Mouse (Mus musculus) lung, embryonic 16.5 days (tissue): ENCODE results near the gene Ehbp1l1. TPM values are rescaled to one million over a fixed set of nuclear protein-coding genes. Genes with fewer than 3 reads are reported as not detected.

Experiments used
- ATAC-seq: fragments of 200-750 bp; cut with Nextera tagmentation; 2 replicates; pipeline ENCODE4 v1.8.0; 2017; ENCODE audit warnings: low read depth, mild to moderate bottlenecking, moderate library complexity
- H3K27ac ChIP-seq: fragments of 300-500 bp; sonication (generic); 2 replicates; pipeline ENCODE4 v1.5.1; 2014; ENCODE audit warnings: mild to moderate bottlenecking, control low read depth, low read length
- H3K27me3 ChIP-seq: fragments of 300-500 bp; sonication (generic); 2 replicates; pipeline ENCODE4 v1.6.1; 2014; ENCODE audit warnings: low read depth, low read length, mixed read lengths; ENCODE audit not compliant: control insufficient read depth, insufficient read depth
- H3K36me3 ChIP-seq: fragments of 300-500 bp; sonication (generic); 2 replicates; pipeline ENCODE4 v1.6.1; 2014; ENCODE audit warnings: low read length; ENCODE audit not compliant: control insufficient read depth, insufficient read depth
- H3K4me1 ChIP-seq: fragments of 300-500 bp; sonication (generic); replicated peaks from 2 replicates; pipeline ENCODE4 v1.6.1; 2014; ENCODE audit warnings: low read length, mixed read lengths; ENCODE audit not compliant: control insufficient read depth, insufficient read depth
- H3K4me2 ChIP-seq: fragments of 300-500 bp; sonication (generic); 2 replicates; pipeline ENCODE4 v1.6.1; 2014; ENCODE audit warnings: low read depth, low read length, control low read depth
- H3K4me3 ChIP-seq: fragments of 300-500 bp; sonication (generic); 2 replicates; pipeline ENCODE4 v1.5.1; 2014; ENCODE audit warnings: mild to moderate bottlenecking, low read length, control low read depth
- H3K9ac ChIP-seq: fragments of 300-500 bp; sonication (generic); 2 replicates; pipeline ENCODE4 v1.6.1; 2014; ENCODE audit warnings: low read length, control low read depth
- H3K9me3 ChIP-seq: fragments of 300-500 bp; sonication (generic); 2 replicates; pipeline ENCODE4 v1.6.1; 2016; ENCODE audit warnings: low read length; ENCODE audit not compliant: control insufficient read depth
- WGBS: fragments of 180-500 bp; shearing (Covaris S2); extraction: QIAGEN DNeasy Blood & Tissue Kit; methylation state at CpG from one replicate; pipeline ENCODE4 v1.1.7; 2014; 5-methylcytosine and 5-hydroxymethylcytosine counted together
- polyA plus RNA-seq: library from polyadenylated mRNA; unstranded; fragments of >200 nt; fragmentation: Nextera tagmentation; extraction: Ambion mirVana; gene quantifications from 2 replicates; pipeline ENCODE4 v1.2.1, GENCODE M21; 2015

Gene Ehbp1l1
- polyA plus RNA-seq = 25.3 and 25.9 TPM in 2 replicates

- 7% methylated on average over 48 of the region's 49 CpGs for WGBS
- peak within 1 kb of the TSS; percentile 79 for H3K9ac ChIP-seq
- no peaks in the 10 kb centered on the region for H3K9me3 ChIP-seq
- peak within 1 kb of the TSS; percentile 94 for H3K4me2 ChIP-seq
- peaks cover 10% of the 10 kb centered on the region for H3K36me3 ChIP-seq
- H3K27ac ChIP-seq = peak within 1 kb of the TSS; percentile 81
- H3K4me3 ChIP-seq = peak within 1 kb of the TSS; percentile 87
- no peaks in the 10 kb centered on the region for H3K27me3 ChIP-seq
- peaks cover 53% of the 10 kb centered on the region for H3K4me1 ChIP-seq
- ATAC-seq = peak; percentile 64; the same call in 1 of the 2 replicates
Measured at GRCm38 (mm10) chr19:5725767-5726515, at the start of gene Ehbp1l1. Gene Ehbp1l1, minus strand, starts transcription at chr19:5726317.

- Histone ChIP-seq H3K4me1 (peaks cover 11% of the 10 kb centered on the region), H3K4me2 (peak within 1 kb of the TSS; percentile 95), H3K36me3 (peaks cover 16% of the 10 kb centered on the region), H3K27ac (peak within 1 kb of the TSS; percentile 73), H3K27me3 (no peaks in the 10 kb centered on the region), H3K9ac (peak within 1 kb of the TSS; percentile 77), H3K9me3 (no peaks in the 10 kb centered on the region), H3K4me3 (peak within 1 kb of the TSS; percentile 60)
- ATAC-seq = peak; percentile 98
- under 1% methylated on average over 64 of the region's 64 CpGs for WGBS
Measured at GRCm38 (mm10) chr19:5770925-5771860, 45.1 kb upstream of the Ehbp1l1 start, which contains the start of gene Scyl1. Gene Scyl1, minus strand, starts transcription at chr19:5771419.

GRCm38 (mm10) chr19:5770311-5770710 is 44.2 kb upstream of the Ehbp1l1 start:
- Histone ChIP-seq H3K9me3 (no peaks in the 10 kb centered on the region), H3K27ac (peak overlapping the region; percentile 73), H3K4me3 (peak overlapping the region; percentile 60), H3K9ac (peak overlapping the region; percentile 77), H3K27me3 (no peaks in the 10 kb centered on the region), H3K4me2 (peak overlapping the region; percentile 95), H3K36me3 (peaks cover 24% of the 10 kb centered on the region), H3K4me1 (peaks cover 11% of the 10 kb centered on the region)
- no peak for ATAC-seq
- 27% methylated on average over 9 of the region's 9 CpGs for WGBS

- 92% methylated on average over 4 of the region's 4 CpGs for WGBS
- Histone ChIP-seq H3K9me3 (no peaks in the 10 kb centered on the region), H3K27me3 (no peaks in the 10 kb centered on the region), H3K36me3 (peaks cover 42% of the 10 kb centered on the region), H3K4me2 (no peak overlapping the region), H3K9ac (no peak overlapping the region), H3K4me3 (no peak overlapping the region), H3K27ac (no peak overlapping the region), H3K4me1 (peaks cover 11% of the 10 kb centered on the region)
- ATAC-seq = no peak
Measured at GRCm38 (mm10) chr19:5767271-5767670, 41.2 kb upstream of the Ehbp1l1 start.

GRCm38 (mm10) chr19:5763163-5763562 is 37.0 kb upstream of the Ehbp1l1 start:
- peaks cover 65% of the 10 kb centered on the region for H3K36me3 ChIP-seq
- no peak overlapping the region for H3K4me2 ChIP-seq
- no peaks in the 10 kb centered on the region for H3K4me1 ChIP-seq
- no peaks in the 10 kb centered on the region for H3K9me3 ChIP-seq
- 0 out of 2 replicates have a peak, but pooled peaks have one; percentile 10 for ATAC-seq
- WGBS = 86% methylated on average over 6 of the region's 6 CpGs
- no peaks in the 10 kb centered on the region for H3K27me3 ChIP-seq
- H3K4me3 ChIP-seq = no peak overlapping the region
- no peak overlapping the region for H3K9ac ChIP-seq
- no peak overlapping the region for H3K27ac ChIP-seq

GRCm38 (mm10) chr19:5758878-5759403 is 32.8 kb upstream of the Ehbp1l1 start:
- H3K9me3 ChIP-seq = no peaks in the 10 kb centered on the region
- peaks cover 43% of the 10 kb centered on the region for H3K36me3 ChIP-seq
- peaks cover 7% of the 10 kb centered on the region for H3K4me1 ChIP-seq
- H3K27ac ChIP-seq = no peak overlapping the region
- H3K27me3 ChIP-seq = peaks cover 5% of the 10 kb centered on the region; the same call in 1 of the 2 replicates
- H3K9ac ChIP-seq = no peak overlapping the region
- no peak overlapping the region for H3K4me3 ChIP-seq
- ATAC-seq = no peak
- H3K4me2 ChIP-seq = no peak overlapping the region
- 88% methylated on average over 14 of the region's 14 CpGs for WGBS

- H3K27ac ChIP-seq = no peak overlapping the region
- H3K4me2 ChIP-seq = peak overlapping the region; percentile 8; the same call in 1 of the 2 replicates
- peaks cover 46% of the 10 kb centered on the region for H3K36me3 ChIP-seq
- peaks cover 5% of the 10 kb centered on the region; the same call in 1 of the 2 replicates for H3K27me3 ChIP-seq
- ATAC-seq = peak; percentile 44
- H3K9ac ChIP-seq = peak overlapping the region; percentile 47; the same call in 1 of the 2 replicates
- peak overlapping the region; percentile 10; the same call in 1 of the 2 replicates for H3K4me3 ChIP-seq
- peaks cover 7% of the 10 kb centered on the region for H3K4me1 ChIP-seq
- 25% methylated on average over 35 of the region's 36 CpGs for WGBS
- H3K9me3 ChIP-seq = no peaks in the 10 kb centered on the region
Measured at GRCm38 (mm10) chr19:5756991-5757636, 31.0 kb upstream of the Ehbp1l1 start.

- H3K4me3 ChIP-seq = peak overlapping the region; percentile 10; the same call in 1 of the 2 replicates
- peak overlapping the region; percentile 26; the same call in 1 of the 2 replicates for H3K9ac ChIP-seq
- H3K36me3 ChIP-seq = peaks cover 45% of the 10 kb centered on the region
- H3K4me1 ChIP-seq = peaks cover 7% of the 10 kb centered on the region
- no peaks in the 10 kb centered on the region for H3K9me3 ChIP-seq
- peak; percentile 59 for ATAC-seq
- H3K27ac ChIP-seq = no peak overlapping the region
- H3K27me3 ChIP-seq = peaks cover 5% of the 10 kb centered on the region; the same call in 1 of the 2 replicates
- peak overlapping the region; percentile 8; the same call in 1 of the 2 replicates for H3K4me2 ChIP-seq
- 26% methylated on average over 27 of the region's 29 CpGs for WGBS
Measured at GRCm38 (mm10) chr19:5756321-5756985, 30.3 kb upstream of the Ehbp1l1 start.
